Mouse (Mus musculus) mouse embryonic stem cell (cell line): Measurements from ENCODE around the gene Ism1.

Source experiments
- in situ Hi-C, 2 experiments: fragments of 300-500 bp; cut with MboI; formaldehyde crosslinking; loops; 1 replicate in 1 of 2; 3 replicates in 1 of 2; pipeline ENCODE4 v1.14.3; 2019 to 2020; ENCODE audit warnings: low sequenced_read_pairs in 2 of 2, low pct_unique_long_range_greater_than_20kb in 1 of 2, mixed read lengths in 1 of 2; ENCODE audit not compliant: unreplicated experiment in 1 of 2

The Ism1 gene

GRCm38 (mm10) chr2:139784465-139784864 is 106.5 kb downstream of the Ism1 start:
- in situ Hi-C loops = loop anchor here in 1 of 2 experiments (25.0 kb wide), 1 partner anchor 178 kb away; no protein-coding TSS in a partner anchor

- in situ Hi-C loops = loop anchor here in 1 of 2 experiments (25.0 kb wide), 1 partner anchor 177 kb away; no protein-coding TSS in a partner anchor
Measured at GRCm38 (mm10) chr2:139784946-139785345, 107.0 kb downstream of the Ism1 start.

GRCm38 (mm10) chr2:139788658-139789057 is 110.7 kb downstream of the Ism1 start:
- in situ Hi-C loops = loop anchor here in 1 of 2 experiments (25.0 kb wide), 1 partner anchor 174 kb away; no protein-coding TSS in a partner anchor

- in situ Hi-C loops = loop anchor here in 1 of 2 experiments (25.0 kb wide), 1 partner anchor 170 kb away; no protein-coding TSS in a partner anchor
Measured at GRCm38 (mm10) chr2:139792345-139793120, 114.6 kb downstream of the Ism1 start.

GRCm38 (mm10) chr2:139804041-139804440 is 126.1 kb downstream of the Ism1 start:
- in situ Hi-C loops = no loop called here

GRCm38 (mm10) chr2:139807887-139808286 is 129.9 kb downstream of the Ism1 start:
- in situ Hi-C loops = no loop called here
